Mouse (Mus musculus): ENCODE measurements around the gene Shb. TPM values are rescaled to one million over a fixed set of nuclear protein-coding genes. Genes with fewer than 3 reads are reported as not detected.

Shb gene
- polyA plus RNA-seq, 2 experiments, result 5.0 to 8.8 TPM

- Histone ChIP-seq H3K36me3 (replicated peaks; ENCODE audit: control insufficient read depth, insufficient read depth, low read depth) (peaks cover 34% of the 10 kb centered on the region), H3K27ac (no peak overlapping the region), H3K27me3 (ENCODE audit: control insufficient read depth, insufficient read depth, low read length) (no peaks in the 10 kb centered on the region), H3K9ac (replicated peaks) (no peak overlapping the region), H3K4me1 (replicated peaks; ENCODE audit: control insufficient read depth in 2 of 2, insufficient read depth in 2 of 2, low read length in 1 of 2) (no peaks in the 10 kb centered on the region), H3K9me3 (ENCODE audit: control insufficient read depth, low read length) (no peaks in the 10 kb centered on the region), H3K4me2 (ENCODE audit: low read depth) (no peak overlapping the region), H3K4me3 (ENCODE audit: insufficient read depth in 1 of 2, low read depth in 2 of 2, low read length in 2 of 2) (no peak overlapping the region)
- DNase-seq (ENCODE audit: low read depth in 3 of 3, low spot score in 3 of 3) (no peak), ATAC-seq (ENCODE audit: insufficient read depth) (no peak)
- TF ChIP-seq EP300 (IDR thresholded peaks at IDR 0.05; ENCODE audit: low read depth) (no peak), CTCF (IDR thresholded peaks at IDR 0.05; ENCODE audit: low read depth) (no peak)
- WGBS (ENCODE audit: insufficient replicate concordance), result 77% methylated on average over 4 of the region's 4 CpGs
These were observed 155.7 kb downstream of the Shb start for GRCm38 (mm10) chr4:45376573-45376972.

GRCm38 (mm10) chr4:45374879-45375278 lies 157.4 kb downstream of the Shb start:
- H3K9ac ChIP-seq (replicated peaks), result no peak overlapping the region
- TF ChIP-seq CTCF (IDR thresholded peaks at IDR 0.05; ENCODE audit: low read depth) (no peak), EP300 (IDR thresholded peaks at IDR 0.05; ENCODE audit: low read depth) (no peak)
- H3K4me1 ChIP-seq (replicated peaks; ENCODE audit: control insufficient read depth in 2 of 2, insufficient read depth in 2 of 2, low read length in 1 of 2), result no peaks in the 10 kb centered on the region
- DNase-seq (ENCODE audit: low read depth in 3 of 3, low spot score in 3 of 3) (no peak), ATAC-seq (ENCODE audit: insufficient read depth) (no peak)
- no peaks in the 10 kb centered on the region for H3K27me3 ChIP-seq (ENCODE audit: control insufficient read depth, insufficient read depth, low read length)
- peaks cover 43% of the 10 kb centered on the region for H3K36me3 ChIP-seq (replicated peaks; ENCODE audit: control insufficient read depth, insufficient read depth, low read depth)
- no peak overlapping the region for H3K27ac ChIP-seq
- no peaks in the 10 kb centered on the region for H3K9me3 ChIP-seq (ENCODE audit: control insufficient read depth, low read length)
- H3K4me3 ChIP-seq (ENCODE audit: insufficient read depth in 1 of 2, low read depth in 2 of 2, low read length in 2 of 2), result no peak overlapping the region
- no peak overlapping the region for H3K4me2 ChIP-seq (ENCODE audit: low read depth)
- 82% methylated on average over 5 of the region's 5 CpGs for WGBS (ENCODE audit: insufficient replicate concordance)

Small RNA genes lying within 50 kb of the gene (microRNA-seq; reads per million reads assigned to microRNA genes)
- gene Gm22518 (not detected), gene Gm25692 (not detected)

Other genes with a start within 250 kb of the Shb start
- gene Trmt10b, start 235.3 kb downstream of the Shb start, polyA plus RNA-seq (2012; rRNA removed), result 1.3 and 2.5 TPM in 2 replicates
- 4.8 and 5.7 TPM in 2 replicates for gene Trmt10b, start 235.3 kb downstream of the Shb start, polyA plus RNA-seq (2014; fragmentation: Nextera tagmentation; extraction: Ambion mirVana)
- 4.0 TPM in 2 replicates for gene Dcaf10, start 190.4 kb downstream of the Shb start, polyA plus RNA-seq (2012; rRNA removed)
- 6.8 and 7.9 TPM in 2 replicates for gene Dcaf10, start 190.4 kb downstream of the Shb start, polyA plus RNA-seq (2014; fragmentation: Nextera tagmentation; extraction: Ambion mirVana)
- gene Exosc3, start 189.7 kb downstream of the Shb start, polyA plus RNA-seq (2012; rRNA removed), result 22.9 and 31.6 TPM in 2 replicates
- 57.2 and 59.7 TPM in 2 replicates for gene Exosc3, start 189.7 kb downstream of the Shb start, polyA plus RNA-seq (2014; fragmentation: Nextera tagmentation; extraction: Ambion mirVana)
- 54.1 and 65.5 TPM in 2 replicates for gene Slc25a51, start 123.7 kb downstream of the Shb start, polyA plus RNA-seq (2012; rRNA removed)
- 53.4 and 58.3 TPM in 2 replicates for gene Slc25a51, start 123.7 kb downstream of the Shb start, polyA plus RNA-seq (2014; fragmentation: Nextera tagmentation; extraction: Ambion mirVana)